Mouse (Mus musculus): Measurements from ENCODE around the gene Sycp2l.

The Sycp2l gene

GRCm38 (mm10) chr13:41113940-41114339 is at the start of gene Sycp2l:
Gene Sycp2l (plus strand): TSS chr13:41114307.
- in situ Hi-C loops (cut with MboI; ENCODE audit: low sequenced_read_pairs), result no loop called here

- in situ Hi-C loops (cut with MboI; ENCODE audit: low sequenced_read_pairs), result no loop called here
These were observed 46.5 kb upstream of the Sycp2l start for GRCm38 (mm10) chr13:41067618-41068017.

- in situ Hi-C loops (cut with MboI; ENCODE audit: low sequenced_read_pairs), result no loop called here
These were observed 42.5 kb upstream of the Sycp2l start for GRCm38 (mm10) chr13:41071617-41072016.

- in situ Hi-C loops (cut with MboI; ENCODE audit: low sequenced_read_pairs), result no loop called here
These were observed 40.3 kb upstream of the Sycp2l start for GRCm38 (mm10) chr13:41073819-41074218.

GRCm38 (mm10) chr13:41077921-41078320 is 36.2 kb upstream of the Sycp2l start:
- in situ Hi-C loops (cut with MboI; ENCODE audit: low sequenced_read_pairs), result no loop called here

- in situ Hi-C loops (cut with MboI; ENCODE audit: low sequenced_read_pairs), result no loop called here
These were observed 35.3 kb upstream of the Sycp2l start for GRCm38 (mm10) chr13:41078690-41079420.

- in situ Hi-C loops (cut with MboI; ENCODE audit: low sequenced_read_pairs), result no loop called here
These were observed 34.7 kb upstream of the Sycp2l start, which contains the start of gene Mak for GRCm38 (mm10) chr13:41079421-41079780. Gene Mak (minus strand): TSS chr13:41079706.

- in situ Hi-C loops (cut with MboI; ENCODE audit: low sequenced_read_pairs), result no loop called here
These were observed 34.2 kb upstream of the Sycp2l start for GRCm38 (mm10) chr13:41079859-41080258.

- in situ Hi-C loops (cut with MboI; ENCODE audit: low sequenced_read_pairs), result no loop called here
These were observed 33.4 kb upstream of the Sycp2l start for GRCm38 (mm10) chr13:41080700-41081099.

GRCm38 (mm10) chr13:41084521-41084920 is 29.6 kb upstream of the Sycp2l start:
- in situ Hi-C loops (cut with MboI; ENCODE audit: low sequenced_read_pairs), result no loop called here

- in situ Hi-C loops (cut with MboI; ENCODE audit: low sequenced_read_pairs), result no loop called here
These were observed 29.0 kb upstream of the Sycp2l start for GRCm38 (mm10) chr13:41085140-41085539.

- in situ Hi-C loops (cut with MboI; ENCODE audit: low sequenced_read_pairs), result no loop called here
These were observed 25.4 kb upstream of the Sycp2l start for GRCm38 (mm10) chr13:41088746-41089145.

GRCm38 (mm10) chr13:41091271-41091670 is 22.8 kb upstream of the Sycp2l start:
- in situ Hi-C loops (cut with MboI; ENCODE audit: low sequenced_read_pairs), result no loop called here

GRCm38 (mm10) chr13:41094160-41094559 is 19.9 kb upstream of the Sycp2l start:
- in situ Hi-C loops (cut with MboI; ENCODE audit: low sequenced_read_pairs), result no loop called here

- in situ Hi-C loops (cut with MboI; ENCODE audit: low sequenced_read_pairs), result no loop called here
These were observed 16.6 kb upstream of the Sycp2l start for GRCm38 (mm10) chr13:41097324-41098058.

GRCm38 (mm10) chr13:41098325-41098724 is 15.8 kb upstream of the Sycp2l start:
- in situ Hi-C loops (cut with MboI; ENCODE audit: low sequenced_read_pairs), result no loop called here

- in situ Hi-C loops (cut with MboI; ENCODE audit: low sequenced_read_pairs), result no loop called here
These were observed 14.1 kb upstream of the Sycp2l start for GRCm38 (mm10) chr13:41100031-41100430.

- in situ Hi-C loops (cut with MboI; ENCODE audit: low sequenced_read_pairs), result no loop called here
These were observed 10.1 kb upstream of the Sycp2l start for GRCm38 (mm10) chr13:41103841-41104525.

- in situ Hi-C loops (cut with MboI; ENCODE audit: low sequenced_read_pairs), result no loop called here
These were observed 8.6 kb upstream of the Sycp2l start for GRCm38 (mm10) chr13:41105541-41105940.

GRCm38 (mm10) chr13:41110935-41111334 is 3.2 kb upstream of the Sycp2l start, which contains the start of gene Gcm2:
Gene Gcm2 (minus strand): TSS chr13:41111035.
- in situ Hi-C loops (cut with MboI; ENCODE audit: low sequenced_read_pairs), result no loop called here

- in situ Hi-C loops (cut with MboI; ENCODE audit: low sequenced_read_pairs), result no loop called here
These were observed 5.2 kb downstream of the Sycp2l start for GRCm38 (mm10) chr13:41119152-41119945.
